Mouse (Mus musculus) cerebellum, postnatal 36 days (tissue): ENCODE results near the gene C87499.

Experiments
- DNase-seq, 2 experiments: peaks; one replicate each; pipeline ENCODE4 v3.0.0; 2021 to 2022; ENCODE audit warnings: mixed read lengths in 2 of 2

C87499 gene

DNA sequence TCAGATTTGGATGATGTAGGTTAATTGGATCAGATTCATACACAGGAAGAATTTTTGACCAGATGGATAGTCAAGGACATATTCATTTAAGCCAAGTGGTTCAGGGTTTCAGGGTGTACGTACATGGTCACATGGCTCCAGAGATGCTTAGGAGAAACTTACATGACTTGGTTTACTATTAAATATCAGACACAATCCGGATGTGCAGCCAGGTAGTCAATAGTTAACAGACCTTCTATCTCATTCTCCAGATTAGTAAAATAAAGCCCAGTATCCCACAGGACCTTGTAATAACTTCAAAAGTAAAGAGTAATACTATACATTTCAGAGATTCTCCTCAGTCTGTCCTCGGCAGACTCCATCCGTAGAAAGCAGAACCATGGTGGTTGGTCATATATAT, at the start of gene C87499:
C87499 (minus strand) TSS at position 101 of the 400 bp plus-strand sequence.
- DNase-seq: no peak

- DNase-seq: no peak
These were observed 49.6 kb upstream of the C87499 start, which contains the start of gene Ifna2 for GRCm38 (mm10) chr4:88683812-88684211. Gene Ifna2, minus strand, starts transcription at chr4:88683912.

GRCm38 (mm10) chr4:88681353-88681752, 47.1 kb upstream of the C87499 start:
- no peak for DNase-seq

GRCm38 (mm10) chr4:88680362-88680761, 46.2 kb upstream of the C87499 start:
- peak in 1 of 2 experiments; percentile 14 for DNase-seq

DNA sequence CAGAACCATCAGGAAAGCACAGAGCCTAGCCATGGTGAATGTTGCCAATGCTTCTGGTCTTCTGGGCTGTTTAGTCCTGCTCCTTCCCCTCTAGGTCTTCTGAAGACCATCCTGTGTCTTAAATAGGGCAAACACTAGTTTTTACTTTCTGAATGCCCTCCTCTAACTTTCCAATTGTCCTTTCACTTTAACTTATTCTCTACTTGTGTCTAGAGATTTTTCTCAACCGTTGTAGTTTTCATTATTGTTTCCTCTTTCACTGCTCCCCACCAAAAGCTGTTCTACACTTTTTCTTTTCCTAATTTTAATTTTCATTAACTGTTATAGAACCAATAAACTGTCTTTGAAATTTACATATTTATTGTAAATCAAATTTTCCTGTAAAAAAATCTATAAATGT, 42.6 kb upstream of the C87499 start, which contains the start of gene Ifna16:
Ifna16 (minus strand) TSS at position 101 of the 400 bp plus-strand sequence.
- no peak for DNase-seq

GRCm38 (mm10) chr4:88655461-88655860, 21.2 kb upstream of the C87499 start:
- DNase-seq: no peak

DNA sequence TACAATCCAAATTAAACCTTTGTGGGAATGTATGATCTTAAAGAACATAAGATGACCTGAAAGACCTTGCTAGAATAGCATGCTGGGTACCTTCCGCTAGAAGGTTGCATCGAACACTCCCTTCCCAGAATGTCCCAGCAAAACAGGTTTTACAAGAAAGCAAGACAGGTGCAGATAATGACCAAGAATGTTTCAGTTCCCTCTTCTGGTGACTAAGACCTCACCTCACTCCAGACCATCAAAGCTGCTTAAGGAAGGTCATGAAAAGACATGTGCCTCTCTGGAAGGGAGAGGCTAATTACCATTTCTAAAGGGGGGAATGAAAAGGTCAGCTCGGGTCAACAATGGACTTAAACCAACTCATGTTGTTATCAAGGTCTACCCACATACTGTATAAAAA, 19.4 kb upstream of the C87499 start:
- no peak for DNase-seq

DNA sequence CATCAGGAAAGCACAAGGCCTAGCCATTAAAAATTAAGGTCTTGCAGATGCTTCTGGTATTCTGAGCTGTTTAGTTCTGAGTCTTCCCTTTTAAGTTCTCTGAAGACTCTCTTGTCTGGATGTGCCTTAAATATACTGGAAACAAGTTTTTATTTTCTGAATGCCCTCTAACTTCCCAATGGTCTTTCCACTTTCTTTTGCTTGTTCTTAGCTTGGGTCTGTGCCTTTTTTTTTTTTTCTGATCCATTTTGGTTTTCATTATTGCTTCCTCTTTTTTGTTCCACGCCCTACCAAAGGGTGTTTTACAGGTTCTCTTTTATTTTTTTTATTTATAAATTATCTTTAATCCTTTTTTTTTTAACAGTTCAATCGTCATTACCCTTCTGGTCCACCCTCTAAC, 10.1 kb upstream of the C87499 start, which contains the start of gene Ifna13:
Ifna13 (minus strand) TSS at position 101 of the 400 bp plus-strand sequence.
- no peak for DNase-seq

DNA sequence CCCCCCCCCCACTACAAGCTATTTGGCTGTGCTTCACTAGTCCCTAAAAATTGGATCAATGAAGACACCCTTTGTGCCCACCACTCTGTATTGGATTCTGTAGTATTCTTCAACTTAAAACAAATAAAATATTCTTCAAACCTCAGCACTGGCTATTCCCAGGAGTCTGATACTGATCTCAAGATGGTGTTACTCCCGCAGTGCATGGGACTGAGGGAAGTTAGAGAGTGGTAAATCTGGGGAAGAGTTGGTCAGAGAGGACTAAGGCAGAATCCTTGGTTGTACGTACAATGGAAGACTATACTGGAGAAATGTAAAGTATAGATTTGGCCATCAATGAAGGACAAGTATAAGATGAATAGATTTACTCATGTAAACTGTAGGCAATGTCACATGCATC, 8.3 kb upstream of the C87499 start:
- no peak for DNase-seq

- DNase-seq: peak; percentile 85 to 96
These were observed 7.0 kb upstream of the C87499 start for GRCm38 (mm10) chr4:88641077-88641831.

GRCm38 (mm10) chr4:88640704-88641076, 6.5 kb upstream of the C87499 start:
- no peak for DNase-seq

DNA sequence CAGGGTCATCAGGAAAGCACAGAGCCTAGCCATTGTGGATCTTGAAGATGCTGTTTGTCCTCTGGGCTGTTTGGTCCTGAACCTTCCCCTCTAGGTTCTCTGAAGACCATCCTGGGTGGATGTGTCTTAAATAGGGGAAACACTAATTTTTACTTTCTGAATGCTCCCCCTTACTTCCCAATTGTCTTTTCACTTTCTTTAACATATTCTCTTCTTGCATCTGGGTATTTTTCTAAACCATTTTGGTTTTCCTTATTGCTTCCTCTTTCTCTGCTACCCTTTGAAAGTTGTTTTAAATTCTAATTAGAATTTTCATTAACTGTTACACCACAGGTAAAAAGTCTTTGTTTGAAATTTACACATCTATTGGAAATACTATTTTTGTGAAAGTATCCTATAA, 30.9 kb downstream of the C87499 start, which contains the start of gene Ifna12:
Ifna12 (minus strand) TSS at position 101 of the 400 bp plus-strand sequence.
- DNase-seq: no peak

DNA sequence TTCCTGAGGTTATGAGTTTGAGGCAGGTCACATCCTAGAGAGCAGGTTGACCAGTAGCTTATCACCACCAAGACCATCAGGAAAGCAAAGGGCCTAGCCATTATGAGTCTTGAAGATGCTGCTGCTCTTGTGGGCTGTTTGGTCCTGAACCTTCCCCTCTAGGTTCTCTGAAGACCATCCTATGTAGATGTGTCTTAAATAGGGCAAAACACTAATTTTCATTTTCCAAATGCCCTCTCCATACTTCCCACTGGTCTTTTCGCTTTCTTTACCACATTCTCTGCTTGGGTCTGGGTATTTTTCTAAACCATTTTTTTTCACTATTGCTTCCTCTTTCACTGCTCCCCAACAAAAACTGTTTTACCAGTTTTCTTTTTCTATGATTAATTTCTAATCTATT, 41.9 kb downstream of the C87499 start, which contains the start of gene Ifna9:
Ifna9 (minus strand) TSS at position 101 of the 400 bp plus-strand sequence.
- no peak for DNase-seq
